Mouse (Mus musculus): ENCODE results near the gene Faim. TPM values are rescaled to one million over a fixed set of nuclear protein-coding genes. Genes with fewer than 3 reads are reported as not detected.

The Faim gene
- polyA plus RNA-seq, 1 experiment from 2014 or later: 68.7 TPM

- Histone ChIP-seq H3K27me3 (ENCODE audit: control insufficient read depth, insufficient read depth, low read length) (peaks cover 66% of the 10 kb centered on the region), H3K4me1 (ENCODE audit: control insufficient read depth, insufficient read depth, low read length) (peaks cover 9% of the 10 kb centered on the region), H3K9ac (replicated peaks; ENCODE audit: low read length) (peak overlapping the region; percentile 68), H3K36me3 (replicated peaks; ENCODE audit: control insufficient read depth, insufficient read depth, low read depth, low read length) (no peaks in the 10 kb centered on the region), H3K4me3 (ENCODE audit: low read depth, low read length) (peak overlapping the region; percentile 49), H3K9me3 (replicated peaks; ENCODE audit: control insufficient read depth, low read length) (no peaks in the 10 kb centered on the region), H3K4me2 (ENCODE audit: low read depth, low read length) (peak overlapping the region; percentile 91), H3K27ac (replicated peaks; ENCODE audit: low read depth, low read length) (peak overlapping the region; percentile 72)
- ATAC-seq (replicated peaks; ENCODE audit: insufficient number of reproducible peaks, low FRiP score, low TSS enrichment, low read depth) (no peak), DNase-seq (ENCODE audit: low spot score) (peak; percentile 59)
- under 1% methylated on average over 51 of the region's 60 CpGs for WGBS
These were observed 30.4 kb upstream of the Faim start for GRCm38 (mm10) chr9:98955716-98956224.

GRCm38 (mm10) chr9:98956591-98957381 lies 29.4 kb upstream of the Faim start:
- Histone ChIP-seq H3K9ac (replicated peaks; ENCODE audit: low read length) (peak overlapping the region; percentile 68), H3K27me3 (ENCODE audit: control insufficient read depth, insufficient read depth, low read length) (peaks cover 64% of the 10 kb centered on the region), H3K9me3 (replicated peaks; ENCODE audit: control insufficient read depth, low read length) (no peaks in the 10 kb centered on the region), H3K4me2 (ENCODE audit: low read depth, low read length) (peak overlapping the region; percentile 91), H3K27ac (replicated peaks; ENCODE audit: low read depth, low read length) (peak overlapping the region; percentile 72), H3K4me3 (ENCODE audit: low read depth, low read length) (peak overlapping the region; percentile 49), H3K4me1 (ENCODE audit: control insufficient read depth, insufficient read depth, low read length) (peaks cover 9% of the 10 kb centered on the region), H3K36me3 (replicated peaks; ENCODE audit: control insufficient read depth, insufficient read depth, low read depth, low read length) (no peaks in the 10 kb centered on the region)
- under 1% methylated on average over 77 of the region's 80 CpGs for WGBS
- ATAC-seq (replicated peaks; ENCODE audit: insufficient number of reproducible peaks, low FRiP score, low TSS enrichment, low read depth) (peak; percentile 40; the same call in 1 of the 2 replicates), DNase-seq (ENCODE audit: low spot score) (peak; percentile 56)

DNA sequence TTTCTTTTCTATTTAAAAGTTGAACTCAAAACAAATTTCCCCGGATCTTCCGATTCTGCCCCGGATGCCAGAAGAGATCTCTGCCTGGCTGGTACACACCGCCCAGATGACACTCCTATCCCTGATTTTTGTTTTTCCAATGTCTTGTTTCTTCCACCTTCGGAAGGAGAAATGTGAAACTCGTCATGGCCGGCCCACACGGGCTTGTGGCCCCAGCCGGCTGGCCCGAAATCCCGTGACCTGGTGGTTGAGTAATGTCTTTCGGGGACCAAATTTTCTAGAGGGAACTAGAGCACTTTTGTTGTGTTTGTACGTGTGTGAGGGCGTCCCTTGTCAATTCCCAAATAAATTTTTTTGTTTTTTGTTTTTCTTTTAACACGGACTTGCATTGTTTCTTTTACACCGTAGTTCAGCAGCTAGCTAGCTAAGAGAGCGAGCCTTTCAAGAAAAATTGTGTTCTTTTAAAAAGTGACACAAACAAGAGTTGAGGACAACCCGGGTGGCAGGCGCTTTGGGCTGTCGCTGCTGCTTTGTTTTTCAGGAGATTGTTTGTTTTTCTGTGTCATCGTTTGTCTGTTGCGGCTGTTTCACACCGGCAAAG lies 28.3 kb upstream of the Faim start:
- under 1% methylated on average over 23 of the region's 23 CpGs for WGBS
- H3K27ac ChIP-seq (replicated peaks; ENCODE audit: low read depth, low read length): no peak overlapping the region
- DNase-seq (ENCODE audit: low spot score) (peak; percentile 43), ATAC-seq (replicated peaks; ENCODE audit: insufficient number of reproducible peaks, low FRiP score, low TSS enrichment, low read depth) (no peak)
- H3K27me3 ChIP-seq (ENCODE audit: control insufficient read depth, insufficient read depth, low read length): peaks cover 68% of the 10 kb centered on the region
- H3K4me3 ChIP-seq (ENCODE audit: low read depth, low read length): peak overlapping the region; percentile 49
- H3K4me1 ChIP-seq (ENCODE audit: control insufficient read depth, insufficient read depth, low read length): peaks cover 9% of the 10 kb centered on the region
- no peaks in the 10 kb centered on the region for H3K36me3 ChIP-seq (replicated peaks; ENCODE audit: control insufficient read depth, insufficient read depth, low read depth, low read length)
- no peaks in the 10 kb centered on the region for H3K9me3 ChIP-seq (replicated peaks; ENCODE audit: control insufficient read depth, low read length)
- 0 out of 2 replicates have a peak overlapping the region, but pooled peaks have one; percentile 5 for H3K4me2 ChIP-seq (ENCODE audit: low read depth, low read length)
- peak overlapping the region; percentile 2; the same call in 1 of the 2 replicates for H3K9ac ChIP-seq (replicated peaks; ENCODE audit: low read length)

DNA sequence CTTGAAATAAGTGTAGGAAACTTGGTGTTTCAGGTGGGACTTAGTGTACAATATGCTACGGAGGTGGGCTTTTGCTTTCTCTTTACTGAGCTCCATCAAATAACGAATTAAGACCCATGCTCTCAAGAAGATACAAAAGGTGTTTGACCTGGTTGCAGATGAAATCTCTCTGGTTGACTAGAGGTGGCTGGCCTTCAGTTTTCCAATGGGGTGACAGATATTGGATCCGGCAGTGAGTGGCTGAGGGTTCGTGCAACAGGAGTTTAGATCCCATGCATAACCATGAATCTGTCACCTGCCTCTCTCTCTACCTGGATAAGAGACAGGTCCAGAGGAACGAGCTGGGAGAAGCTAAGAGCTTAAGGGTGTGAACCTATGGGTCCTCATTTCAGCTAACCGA lies 27.5 kb upstream of the Faim start:
- no peak overlapping the region for H3K4me2 ChIP-seq (ENCODE audit: low read depth, low read length)
- no peaks in the 10 kb centered on the region for H3K36me3 ChIP-seq (replicated peaks; ENCODE audit: control insufficient read depth, insufficient read depth, low read depth, low read length)
- 1% methylated on average over 6 of the region's 6 CpGs for WGBS
- peaks cover 70% of the 10 kb centered on the region for H3K27me3 ChIP-seq (ENCODE audit: control insufficient read depth, insufficient read depth, low read length)
- H3K4me3 ChIP-seq (ENCODE audit: low read depth, low read length): peak overlapping the region; percentile 7
- DNase-seq (ENCODE audit: low spot score): no peak
- no peak for ATAC-seq (replicated peaks; ENCODE audit: insufficient number of reproducible peaks, low FRiP score, low TSS enrichment, low read depth)
- peaks cover 9% of the 10 kb centered on the region for H3K4me1 ChIP-seq (ENCODE audit: control insufficient read depth, insufficient read depth, low read length)
- no peak overlapping the region for H3K9ac ChIP-seq (replicated peaks; ENCODE audit: low read length)
- no peaks in the 10 kb centered on the region for H3K9me3 ChIP-seq (replicated peaks; ENCODE audit: control insufficient read depth, low read length)
- H3K27ac ChIP-seq (replicated peaks; ENCODE audit: low read depth, low read length): no peak overlapping the region

DNA sequence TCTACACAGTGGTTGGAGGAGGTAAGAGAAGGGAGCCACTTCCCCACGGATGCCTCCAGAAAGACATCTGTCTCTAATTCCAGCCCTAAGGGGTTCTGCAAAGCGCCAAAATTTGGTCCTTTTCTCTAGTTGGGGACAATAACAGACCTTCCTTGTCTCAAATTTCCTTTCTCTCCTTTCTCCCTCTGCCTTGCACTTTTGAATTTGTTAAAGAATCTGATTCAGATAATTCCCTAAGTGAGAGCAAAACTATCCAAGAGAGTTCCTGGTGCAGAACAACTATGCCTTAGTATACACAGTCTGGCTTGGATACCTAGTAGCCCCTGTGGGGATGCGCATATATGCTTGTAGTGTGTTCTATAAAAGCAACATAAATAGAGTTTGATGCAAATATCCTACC lies 26.3 kb upstream of the Faim start:
- no peaks in the 10 kb centered on the region for H3K36me3 ChIP-seq (replicated peaks; ENCODE audit: control insufficient read depth, insufficient read depth, low read depth, low read length)
- no peak overlapping the region for H3K27ac ChIP-seq (replicated peaks; ENCODE audit: low read depth, low read length)
- H3K4me1 ChIP-seq (ENCODE audit: control insufficient read depth, insufficient read depth, low read length): peaks cover 7% of the 10 kb centered on the region
- H3K4me3 ChIP-seq (ENCODE audit: low read depth, low read length): no peak overlapping the region
- H3K9ac ChIP-seq (replicated peaks; ENCODE audit: low read length): no peak overlapping the region
- DNase-seq (ENCODE audit: low spot score): no peak
- H3K4me2 ChIP-seq (ENCODE audit: low read depth, low read length): no peak overlapping the region
- no peak for ATAC-seq (replicated peaks; ENCODE audit: insufficient number of reproducible peaks, low FRiP score, low TSS enrichment, low read depth)
- 24% methylated on average over 3 of the region's 3 CpGs for WGBS
- no peaks in the 10 kb centered on the region for H3K9me3 ChIP-seq (replicated peaks; ENCODE audit: control insufficient read depth, low read length)
- peaks cover 69% of the 10 kb centered on the region for H3K27me3 ChIP-seq (ENCODE audit: control insufficient read depth, insufficient read depth, low read length)

GRCm38 (mm10) chr9:98960348-98960747 lies 25.8 kb upstream of the Faim start:
- H3K4me3 ChIP-seq (ENCODE audit: low read depth, low read length): no peak overlapping the region
- ATAC-seq (replicated peaks; ENCODE audit: insufficient number of reproducible peaks, low FRiP score, low TSS enrichment, low read depth) (no peak), DNase-seq (ENCODE audit: low spot score) (peak; percentile 35)
- no peaks in the 10 kb centered on the region for H3K36me3 ChIP-seq (replicated peaks; ENCODE audit: control insufficient read depth, insufficient read depth, low read depth, low read length)
- H3K9me3 ChIP-seq (replicated peaks; ENCODE audit: control insufficient read depth, low read length): no peaks in the 10 kb centered on the region
- no peak overlapping the region for H3K4me2 ChIP-seq (ENCODE audit: low read depth, low read length)
- H3K9ac ChIP-seq (replicated peaks; ENCODE audit: low read length): no peak overlapping the region
- H3K27ac ChIP-seq (replicated peaks; ENCODE audit: low read depth, low read length): no peak overlapping the region
- H3K27me3 ChIP-seq (ENCODE audit: control insufficient read depth, insufficient read depth, low read length): peaks cover 71% of the 10 kb centered on the region
- WGBS: 32% methylated on average over 5 of the region's 5 CpGs
- H3K4me1 ChIP-seq (ENCODE audit: control insufficient read depth, insufficient read depth, low read length): peaks cover 3% of the 10 kb centered on the region

DNA sequence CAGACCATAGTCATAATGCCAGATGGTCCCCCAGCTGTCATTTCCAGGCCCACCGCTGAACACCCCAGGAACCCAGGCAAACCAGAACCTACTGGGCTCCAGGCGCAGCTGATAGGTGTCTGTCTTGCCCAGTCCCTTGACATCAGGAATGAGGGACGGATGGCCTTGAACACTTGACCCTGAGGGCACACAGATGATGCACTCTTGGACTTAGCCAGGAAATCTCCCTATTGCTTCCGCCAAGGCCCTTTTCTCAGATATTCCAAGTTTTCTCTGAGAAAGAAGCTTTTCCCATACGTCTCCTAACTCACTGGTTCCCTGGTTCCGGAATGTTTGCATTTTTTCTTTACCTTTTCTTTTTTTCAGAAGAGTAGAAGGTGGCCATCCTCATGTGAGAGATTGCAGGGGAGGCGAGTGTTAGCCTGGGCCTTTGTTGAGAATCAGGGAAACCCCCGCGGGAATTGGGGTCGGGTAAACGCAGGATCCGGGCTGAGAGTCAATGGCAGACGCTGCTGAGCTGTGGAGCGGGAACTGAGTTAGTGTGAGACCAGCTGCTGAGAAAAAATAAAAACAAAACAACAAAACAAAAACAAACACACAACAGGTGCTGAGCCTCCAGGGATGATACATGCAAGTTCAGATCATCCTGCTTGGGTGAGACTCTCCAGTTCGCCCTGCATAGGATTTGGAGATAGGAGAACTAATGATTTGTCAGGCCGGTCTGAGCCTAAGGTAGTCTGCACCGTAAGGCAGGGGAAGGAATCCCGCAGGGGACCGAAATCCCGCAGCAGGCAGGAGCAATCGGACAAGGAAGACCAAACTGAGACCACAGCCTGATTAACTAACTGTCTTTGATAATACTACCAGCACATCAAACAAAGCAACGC lies 24.3 kb upstream of the Faim start:
- 3% methylated on average over 22 of the region's 22 CpGs for WGBS
- no peak for DNase-seq (ENCODE audit: low spot score)
- no peaks in the 10 kb centered on the region for H3K9me3 ChIP-seq (replicated peaks; ENCODE audit: control insufficient read depth, low read length)
- H3K4me3 ChIP-seq (ENCODE audit: low read depth, low read length): no peak overlapping the region
- no peaks in the 10 kb centered on the region for H3K36me3 ChIP-seq (replicated peaks; ENCODE audit: control insufficient read depth, insufficient read depth, low read depth, low read length)
- H3K27ac ChIP-seq (replicated peaks; ENCODE audit: low read depth, low read length): no peak overlapping the region
- peaks cover 66% of the 10 kb centered on the region for H3K27me3 ChIP-seq (ENCODE audit: control insufficient read depth, insufficient read depth, low read length)
- no peak overlapping the region for H3K4me2 ChIP-seq (ENCODE audit: low read depth, low read length)
- H3K9ac ChIP-seq (replicated peaks; ENCODE audit: low read length): no peak overlapping the region
- no peak for ATAC-seq (replicated peaks; ENCODE audit: insufficient number of reproducible peaks, low FRiP score, low TSS enrichment, low read depth)
- H3K4me1 ChIP-seq (ENCODE audit: control insufficient read depth, insufficient read depth, low read length): no peaks in the 10 kb centered on the region; the same call in 1 of the 2 replicates

Data from embryonic facial prominence, embryonic 11.5 days (tissue).